Mouse (Mus musculus) MEL (cell line): ENCODE measurements around the gene Macf1. TPM values are rescaled to one million over a fixed set of nuclear protein-coding genes. Genes with fewer than 3 reads are reported as not detected.

ENCODE experiments used
- DNase-seq: peaks from one replicate; pipeline ENCODE4 v3.0.0; 2011; ENCODE audit warnings: low read depth, low spot score
- H3K27ac ChIP-seq: 2 replicates; pipeline ENCODE4 v1.5.1; 2012; ENCODE audit warnings: low read depth, mild to moderate bottlenecking, control low read depth, low read length, moderate library complexity; ENCODE audit not compliant: control insufficient read depth
- H3K27me3 ChIP-seq, 2 experiments: fragments of 150-350 bp in 1 of 2; sonication (generic) in 1 of 2; 2 replicates each; pipeline ENCODE4 v1.6.1; 2012; ENCODE audit warnings: low read length in 2 of 2, mild to moderate bottlenecking in 2 of 2, improper control_type of control experiment in 1 of 2, moderate library complexity in 1 of 2; ENCODE audit not compliant: insufficient read depth in 2 of 2, control insufficient read depth in 1 of 2
- H3K36me3 ChIP-seq, 2 experiments: 2 replicates each; pipeline ENCODE4 v1.6.1; 2012 to 2014; ENCODE audit warnings: low read length in 2 of 2, improper control_type of control experiment in 1 of 2, inconsistent platforms in 1 of 2, mild to moderate bottlenecking in 1 of 2; ENCODE audit not compliant: insufficient read depth in 2 of 2, control insufficient read depth in 1 of 2
- H3K4me1 ChIP-seq, 2 experiments: fragments of 150-350 bp in 1 of 2; sonication (generic) in 1 of 2; 2 replicates each; pipeline ENCODE4 v1.6.1; 2012; ENCODE audit warnings: low read length in 2 of 2, improper control_type of control experiment in 1 of 2, mild to moderate bottlenecking in 1 of 2; ENCODE audit not compliant: insufficient read depth in 2 of 2, control insufficient read depth in 1 of 2
- H3K4me3 ChIP-seq, 2 experiments: fragments of 150-350 bp in 1 of 2; sonication (generic) in 1 of 2; 2 replicates each; pipeline ENCODE4 v1.5.1; 2012; ENCODE audit warnings: low read depth in 2 of 2, low read length in 2 of 2, mild to moderate bottlenecking in 2 of 2, moderate library complexity in 2 of 2, control low read depth in 1 of 2, improper control_type of control experiment in 1 of 2; ENCODE audit not compliant: control insufficient read depth in 1 of 2, insufficient read depth in 1 of 2
- H3K79me2 ChIP-seq: 2 replicates; pipeline ENCODE4 v1.6.1; 2012; ENCODE audit warnings: mild to moderate bottlenecking, low read length, moderate library complexity; ENCODE audit not compliant: control insufficient read depth, poor library complexity, insufficient read depth
- H3K9ac ChIP-seq: 2 replicates; pipeline ENCODE4 v1.6.1; 2012; ENCODE audit warnings: low read depth, mild to moderate bottlenecking, control low read depth, low read length, moderate library complexity; ENCODE audit not compliant: control insufficient read depth, poor library complexity, severe bottlenecking
- H3K9me3 ChIP-seq: fragments of 150-350 bp; sonication (generic); replicated peaks from 2 replicates; pipeline ENCODE4 v1.6.1; 2012; ENCODE audit warnings: mild to moderate bottlenecking, low read length, improper control_type of control experiment, moderate library complexity; ENCODE audit not compliant: insufficient read depth
- BHLHE40 ChIP-seq: IDR thresholded peaks from 2 replicates; pipeline ENCODE4 v1.6.1; 2012; ENCODE audit warnings: low read depth, mild to moderate bottlenecking, inconsistent platforms, low read length, improper control_type of control experiment, borderline replicate concordance
- CHD1 ChIP-seq: IDR thresholded peaks from 2 replicates; pipeline ENCODE4 v1.6.1; 2012; ENCODE audit warnings: low read depth, mild to moderate bottlenecking, inconsistent platforms, low read length, improper control_type of control experiment
- CHD2 ChIP-seq: IDR thresholded peaks from 2 replicates; pipeline ENCODE4 v1.6.1; 2011; ENCODE audit warnings: low read length, improper control_type of control experiment
- CTCF ChIP-seq, 3 experiments: IDR thresholded peaks in 2 of 3; conservative IDR thresholded peaks in 1 of 3; 2 replicates each; pipeline ENCODE4 v1.5.1; 2011 to 2012; ENCODE audit warnings: low read length in 3 of 3, low read depth in 2 of 3, mild to moderate bottlenecking in 2 of 3, improper control_type of control experiment in 1 of 3, inconsistent platforms in 1 of 3, mixed read lengths in 1 of 3, moderate library complexity in 1 of 3; ENCODE audit not compliant: control insufficient read depth in 1 of 3, insufficient read depth in 1 of 3, poor library complexity in 1 of 3, severe bottlenecking in 1 of 3
- EP300 ChIP-seq, 2 experiments: IDR thresholded peaks; 2 replicates each; pipeline ENCODE4 v1.6.1; 2011; ENCODE audit warnings: improper control_type of control experiment in 2 of 2, low read length in 2 of 2, low read depth in 1 of 2, mild to moderate bottlenecking in 1 of 2
- ETS1 ChIP-seq: IDR thresholded peaks from 2 replicates; pipeline ENCODE4 v1.6.1; 2012; ENCODE audit warnings: low read depth, mild to moderate bottlenecking, inconsistent platforms, low read length, improper control_type of control experiment, moderate library complexity
- GATA1 ChIP-seq: IDR thresholded peaks from 2 replicates; pipeline ENCODE4 v1.6.1; 2011; ENCODE audit warnings: low read depth, low read length, improper control_type of control experiment
- MEF2A ChIP-seq: IDR thresholded peaks from 2 replicates; pipeline ENCODE4 v1.6.1; 2014; ENCODE audit warnings: low read depth, mild to moderate bottlenecking, inconsistent platforms, low read length, improper control_type of control experiment; ENCODE audit not compliant: poor library complexity, insufficient replicate concordance, severe bottlenecking; ENCODE audit errors: extremely low read depth
- MXI1 ChIP-seq: IDR thresholded peaks from 2 replicates; pipeline ENCODE4 v1.6.1; 2011; ENCODE audit warnings: mild to moderate bottlenecking, low read depth, low read length, improper control_type of control experiment
- MYC ChIP-seq: IDR thresholded peaks from 2 replicates; pipeline ENCODE4 v1.6.1; 2011; ENCODE audit warnings: low read depth, mild to moderate bottlenecking, low read length, improper control_type of control experiment, moderate library complexity
- POLR2AphosphoS2 ChIP-seq: IDR thresholded peaks from 2 replicates; pipeline ENCODE4 v1.6.1; 2011; ENCODE audit warnings: low read length, improper control_type of control experiment
- RAD21 ChIP-seq: IDR thresholded peaks from 2 replicates; pipeline ENCODE4 v1.6.1; 2011; ENCODE audit warnings: mild to moderate bottlenecking, low read depth, low read length, improper control_type of control experiment
- RCOR1 ChIP-seq: IDR thresholded peaks from 2 replicates; pipeline ENCODE4 v1.6.1; 2012; ENCODE audit warnings: low read depth, mild to moderate bottlenecking, inconsistent platforms, low read length, improper control_type of control experiment
- SIN3A ChIP-seq: IDR thresholded peaks from 2 replicates; pipeline ENCODE4 v1.6.1; 2012; ENCODE audit warnings: low read length, improper control_type of control experiment, inconsistent platforms
- TAL1 ChIP-seq: IDR thresholded peaks from 2 replicates; pipeline ENCODE4 v1.6.1; 2012; ENCODE audit warnings: mild to moderate bottlenecking, inconsistent platforms, low read length, moderate library complexity, mixed read lengths
- TBP ChIP-seq: IDR thresholded peaks from 2 replicates; pipeline ENCODE4 v1.8.0; 2011; ENCODE audit warnings: low read depth, low read length, improper control_type of control experiment
- TCF12 ChIP-seq: IDR thresholded peaks from 2 replicates; pipeline ENCODE4 v1.6.1; 2014; ENCODE audit warnings: low read depth, mild to moderate bottlenecking, inconsistent platforms, low read length, improper control_type of control experiment, moderate library complexity
- UBTF ChIP-seq: IDR thresholded peaks from 2 replicates; pipeline ENCODE4 v1.6.1; 2012; ENCODE audit warnings: low read depth, mild to moderate bottlenecking, inconsistent platforms, low read length, improper control_type of control experiment, moderate library complexity, borderline replicate concordance; ENCODE audit not compliant: insufficient read depth
- USF2 ChIP-seq, 2 experiments: IDR thresholded peaks; 2 replicates each; pipeline ENCODE4 v1.6.1; 2011 to 2012; ENCODE audit warnings: improper control_type of control experiment in 2 of 2, low read length in 2 of 2, borderline replicate concordance in 1 of 2, inconsistent platforms in 1 of 2, low read depth in 1 of 2, mild to moderate bottlenecking in 1 of 2; ENCODE audit not compliant: insufficient read depth in 1 of 2
- ZC3H11A ChIP-seq: IDR thresholded peaks from 2 replicates; pipeline ENCODE4 v1.6.1; 2012; ENCODE audit warnings: low read depth, mild to moderate bottlenecking, inconsistent platforms, low read length, improper control_type of control experiment
- polyA plus RNA-seq, 2 experiments: library from polyadenylated mRNA; stranded (reverse) in 1 of 2; unstranded in 1 of 2; fragments of >175 nt in 1 of 2; fragments of >200 nt in 1 of 2; gene quantifications; 2 replicates each; pipeline versions ENCODE4 v1.2.1 to v1.2.4; 2012; ENCODE audit warnings: low replicate concordance in 2 of 2, low read depth in 1 of 2; ENCODE audit not compliant: insufficient read length in 2 of 2, insufficient read depth in 1 of 2, missing spikeins in 1 of 2
- total RNA-seq: library from RNA; depleted of rRNA; stranded (reverse); fragments of 300-350 nt; gene quantifications from 2 replicates; pipeline ENCODE4 v1.2.3, GENCODE M21; 2012

Macf1 gene
- total and polyA plus RNA-seq, 3 experiments = 18.5 to 71.4 (median 60.8) TPM

DNA sequence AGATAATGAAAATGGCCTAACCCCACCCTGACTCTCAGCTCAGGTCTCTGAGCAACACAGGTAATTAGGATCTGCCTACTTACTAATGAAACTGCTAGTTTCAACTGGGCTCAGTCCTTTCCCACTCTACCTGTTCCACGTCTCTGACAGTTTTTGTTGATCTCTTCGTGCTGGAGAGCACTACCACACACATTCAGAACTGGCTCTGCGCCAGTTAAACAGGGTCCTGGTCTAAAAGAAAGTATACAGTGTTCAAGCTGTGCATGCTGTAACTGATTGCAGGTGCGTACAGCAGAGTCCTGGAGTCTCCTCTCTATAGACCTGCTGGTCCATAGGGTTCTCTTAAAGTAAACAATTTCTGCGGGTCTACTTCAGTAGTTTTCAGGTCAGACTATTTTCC lies 41.3 kb downstream of the Macf1 start:
- Histone ChIP-seq H3K4me3 (no peak overlapping the region), H3K9ac (no peak overlapping the region), H3K9me3 (no peaks in the 10 kb centered on the region), H3K27ac (no peak overlapping the region), H3K4me1 (no peaks in the 10 kb centered on the region), H3K79me2 (no peaks in the 10 kb centered on the region), H3K27me3 (no peaks in the 10 kb centered on the region), H3K36me3 (no peaks in the 10 kb centered on the region)
- DNase-seq = no peak
- TF ChIP-seq TAL1 = no peak
- TF ChIP-seq CHD1 = no peak
- no peak for TF ChIP-seq UBTF
- TF ChIP-seq ZC3H11A = no peak
- TF ChIP-seq SIN3A = no peak
- TF ChIP-seq TBP = no peak
- no peak for TF ChIP-seq EP300 (IDR thresholded peaks at IDR 0.05; ENCODE audit: low read depth in 1 of 2, low read length in 2 of 2)
- no peak for TF ChIP-seq RAD21
- TF ChIP-seq MXI1 = no peak
- TF ChIP-seq POLR2AphosphoS2 = no peak
- no peak for TF ChIP-seq BHLHE40
- TF ChIP-seq MYC = no peak
- TF ChIP-seq GATA1 = no peak
- no peak for TF ChIP-seq USF2 (IDR thresholded peaks at IDR 0.05; ENCODE audit: borderline replicate concordance in 1 of 2, insufficient read depth in 1 of 2, low read depth in 1 of 2, low read length in 2 of 2)
- TF ChIP-seq CHD2 = no peak
- no peak for TF ChIP-seq CTCF (IDR thresholded peaks at IDR 0.05 in 2 of 3, conservative IDR thresholded peaks at IDR 0.05 in 1 of 3; ENCODE audit: control insufficient read depth in 1 of 3, insufficient read depth in 1 of 3, low read depth in 2 of 3, low read length in 3 of 3, poor library complexity in 1 of 3, severe bottlenecking in 1 of 3)
- TF ChIP-seq MEF2A = no peak

DNA sequence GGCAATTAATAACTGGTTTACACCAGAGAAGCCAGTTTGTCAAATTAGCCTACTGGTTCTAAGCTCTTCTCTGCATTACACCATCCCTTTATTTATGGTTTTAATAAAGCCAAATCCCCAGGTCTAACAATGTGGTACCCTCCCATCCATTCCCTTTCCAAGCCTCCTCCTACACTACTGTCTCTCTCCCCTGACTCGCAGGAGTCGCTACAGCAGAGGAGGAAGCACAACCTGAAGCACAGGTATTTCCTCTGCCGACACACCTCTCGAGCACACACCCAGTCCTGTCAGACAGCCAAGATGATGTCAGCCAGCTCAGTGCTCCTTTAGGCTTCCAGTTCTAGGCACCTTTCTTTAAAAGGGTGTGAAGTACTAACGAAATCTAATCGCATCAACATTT lies 47.0 kb downstream of the Macf1 start:
- peaks cover 0 to 2% of the 10 kb centered on the region in 2 experiments; a peak in 1 of 4 replicates for H3K4me1 ChIP-seq
- 0 out of 4 replicates have a peak, but pooled peaks cover 0 to 2% of the 10 kb centered on the region in 2 experiments for H3K36me3 ChIP-seq
- H3K9me3 ChIP-seq = no peaks in the 10 kb centered on the region
- no peaks in the 10 kb centered on the region; a peak in 2 of 4 replicates for H3K27me3 ChIP-seq
- no peak overlapping the region for H3K9ac ChIP-seq
- TF ChIP-seq TCF12 (no peak), MEF2A (no peak), CHD2 (no peak), RCOR1 (no peak), ETS1 (no peak)
- no peak overlapping the region for H3K27ac ChIP-seq
- DNase-seq = no peak
- H3K4me3 ChIP-seq = no peak overlapping the region
- H3K79me2 ChIP-seq = no peaks in the 10 kb centered on the region
